Mouse (Mus musculus) heart, embryonic 10.5 days (tissue): ENCODE data around the gene Grm3. TPM values are rescaled to one million over a fixed set of nuclear protein-coding genes. Genes with fewer than 3 reads are reported as not detected.

Experiments used
- DNase-seq: peaks from one replicate; pipeline ENCODE4 v3.0.0-alpha.2; 2017; ENCODE audit warnings: low spot score
- H3K27ac ChIP-seq: fragments of 300-500 bp; sonication (generic); 2 replicates; pipeline ENCODE4 v1.5.1; 2016; ENCODE audit warnings: mild to moderate bottlenecking
- H3K27me3 ChIP-seq: fragments of 300-500 bp; sonication (generic); 2 replicates; pipeline ENCODE4 v1.6.1; 2016; ENCODE audit warnings: mild to moderate bottlenecking; ENCODE audit not compliant: poor library complexity, insufficient read depth, severe bottlenecking
- H3K36me3 ChIP-seq: fragments of 300-500 bp; sonication (generic); 2 replicates; pipeline ENCODE4 v1.6.1; 2016; ENCODE audit warnings: mild to moderate bottlenecking, moderate library complexity
- H3K4me1 ChIP-seq: fragments of 300-500 bp; sonication (generic); 2 replicates; pipeline ENCODE4 v1.6.1; 2016; ENCODE audit warnings: mild to moderate bottlenecking
- H3K4me3 ChIP-seq: fragments of 300-500 bp; sonication (generic); 2 replicates; pipeline ENCODE4 v1.5.1; 2016; ENCODE audit warnings: mild to moderate bottlenecking, moderate library complexity
- H3K9me3 ChIP-seq: fragments of 300-500 bp; sonication (generic); 2 replicates; pipeline ENCODE4 v1.6.1; 2016; ENCODE audit warnings: mild to moderate bottlenecking, moderate library complexity
- WGBS: fragments of 180-500 bp; shearing (Covaris S2); methylation state at CpG from one replicate; pipeline ENCODE4 v1.1.7; 2016; 5-methylcytosine and 5-hydroxymethylcytosine counted together
- polyA plus RNA-seq: library from polyadenylated mRNA; unstranded; fragments of >200 nt; fragmentation: Nextera tagmentation; extraction: Ambion mirVana; gene quantifications from 2 replicates; pipeline ENCODE4 v1.2.1, GENCODE M21; 2016

Gene Grm3
- polyA plus RNA-seq, 1 experiment from 2014 or later = 0.13 TPM

- Histone ChIP-seq H3K9me3 (no peaks in the 10 kb centered on the region), H3K27ac (no peak overlapping the region)
Observed at GRCm38 (mm10) chr5:9578571-9578970, 146.4 kb downstream of the Grm3 start.

GRCm38 (mm10) chr5:9570946-9571345 lies 154.0 kb downstream of the Grm3 start:
- 80% methylated on average over 6 of the region's 6 CpGs for WGBS
- H3K4me1 ChIP-seq = no peaks in the 10 kb centered on the region

More at GRCm38 (mm10) chr5:9578571-9578970, 146.4 kb downstream of the Grm3 start:
- Histone ChIP-seq H3K36me3 (no peaks in the 10 kb centered on the region), H3K4me1 (no peaks in the 10 kb centered on the region), H3K4me3 (no peak overlapping the region), H3K27me3 (no peaks in the 10 kb centered on the region)
- no peak for DNase-seq
- WGBS = 70% methylated on average over 2 of the region's 2 CpGs

GRCm38 (mm10) chr5:9557706-9558105 lies 167.3 kb downstream of the Grm3 start:
- WGBS = 62% methylated on average over 3 of the region's 3 CpGs
- H3K27ac ChIP-seq = no peak overlapping the region
- no peak for DNase-seq
- no peaks in the 10 kb centered on the region for H3K36me3 ChIP-seq
- no peaks in the 10 kb centered on the region for H3K9me3 ChIP-seq
- no peaks in the 10 kb centered on the region for H3K27me3 ChIP-seq
- H3K4me1 ChIP-seq = no peaks in the 10 kb centered on the region
- H3K4me3 ChIP-seq = no peak overlapping the region

More at GRCm38 (mm10) chr5:9570946-9571345, 154.0 kb downstream of the Grm3 start:
- Histone ChIP-seq H3K4me3 (no peak overlapping the region), H3K27me3 (no peaks in the 10 kb centered on the region), H3K9me3 (no peaks in the 10 kb centered on the region; the same call in 1 of the 2 replicates), H3K36me3 (no peaks in the 10 kb centered on the region), H3K27ac (no peak overlapping the region)
- no peak for DNase-seq

GRCm38 (mm10) chr5:9540822-9541557 lies 184.0 kb downstream of the Grm3 start:
- Histone ChIP-seq H3K4me1 (no peaks in the 10 kb centered on the region), H3K4me3 (no peak overlapping the region), H3K9me3 (no peaks in the 10 kb centered on the region), H3K27ac (no peak overlapping the region), H3K27me3 (no peaks in the 10 kb centered on the region), H3K36me3 (no peaks in the 10 kb centered on the region)
- WGBS = 36% methylated on average over 8 of the region's 8 CpGs
- DNase-seq = no peak

- H3K9me3 ChIP-seq = no peaks in the 10 kb centered on the region
- 78% methylated on average over 4 of the region's 4 CpGs for WGBS
Observed at GRCm38 (mm10) chr5:9525507-9525906, 199.5 kb downstream of the Grm3 start.

GRCm38 (mm10) chr5:9511027-9511426 lies 213.9 kb downstream of the Grm3 start:
- no peak for DNase-seq
- Histone ChIP-seq H3K4me3 (no peak overlapping the region), H3K4me1 (no peaks in the 10 kb centered on the region), H3K9me3 (no peaks in the 10 kb centered on the region), H3K36me3 (no peaks in the 10 kb centered on the region), H3K27me3 (no peaks in the 10 kb centered on the region), H3K27ac (no peak overlapping the region)
- 83% methylated on average over 1 of the region's 1 CpGs for WGBS

More at GRCm38 (mm10) chr5:9525507-9525906, 199.5 kb downstream of the Grm3 start:
- DNase-seq = no peak
- Histone ChIP-seq H3K4me1 (no peaks in the 10 kb centered on the region), H3K27ac (no peak overlapping the region), H3K4me3 (no peak overlapping the region), H3K27me3 (no peaks in the 10 kb centered on the region), H3K36me3 (no peaks in the 10 kb centered on the region)

- Histone ChIP-seq H3K27ac (no peak overlapping the region), H3K4me1 (no peaks in the 10 kb centered on the region), H3K27me3 (no peaks in the 10 kb centered on the region), H3K36me3 (no peaks in the 10 kb centered on the region), H3K9me3 (no peaks in the 10 kb centered on the region), H3K4me3 (no peak overlapping the region)
- 64% methylated on average over 4 of the region's 4 CpGs for WGBS
- DNase-seq = no peak
Observed at GRCm38 (mm10) chr5:9497235-9497634, 227.7 kb downstream of the Grm3 start.

- 16% methylated on average over 5 of the region's 5 CpGs for WGBS
- H3K27me3 ChIP-seq = no peaks in the 10 kb centered on the region
- H3K9me3 ChIP-seq = no peaks in the 10 kb centered on the region
- no peak for DNase-seq
- no peaks in the 10 kb centered on the region for H3K4me1 ChIP-seq
- H3K27ac ChIP-seq = no peak overlapping the region
- H3K4me3 ChIP-seq = no peak overlapping the region
- no peaks in the 10 kb centered on the region for H3K36me3 ChIP-seq
Observed at GRCm38 (mm10) chr5:9495456-9495855, 229.5 kb downstream of the Grm3 start.

- WGBS = 74% methylated on average over 3 of the region's 3 CpGs
- DNase-seq = no peak
Observed at GRCm38 (mm10) chr5:9477587-9477986, 247.4 kb downstream of the Grm3 start.

GRCm38 (mm10) chr5:9453298-9453697 lies 271.7 kb downstream of the Grm3 start:
- no peak overlapping the region for H3K4me3 ChIP-seq
- H3K4me1 ChIP-seq = no peaks in the 10 kb centered on the region
- 85% methylated on average over 2 of the region's 2 CpGs for WGBS
- H3K27ac ChIP-seq = no peak overlapping the region
- DNase-seq = no peak
- H3K36me3 ChIP-seq = no peaks in the 10 kb centered on the region
- no peaks in the 10 kb centered on the region for H3K27me3 ChIP-seq
- H3K9me3 ChIP-seq = no peaks in the 10 kb centered on the region

More at GRCm38 (mm10) chr5:9477587-9477986, 247.4 kb downstream of the Grm3 start:
- Histone ChIP-seq H3K9me3 (no peaks in the 10 kb centered on the region), H3K4me1 (no peaks in the 10 kb centered on the region), H3K36me3 (no peaks in the 10 kb centered on the region), H3K27ac (no peak overlapping the region), H3K27me3 (no peaks in the 10 kb centered on the region), H3K4me3 (no peak overlapping the region)

- WGBS = 65% methylated on average over 5 of the region's 5 CpGs
- no peak for DNase-seq
- H3K9me3 ChIP-seq = no peaks in the 10 kb centered on the region
- H3K4me1 ChIP-seq = no peaks in the 10 kb centered on the region
- no peak overlapping the region for H3K27ac ChIP-seq
- H3K36me3 ChIP-seq = no peaks in the 10 kb centered on the region
- H3K27me3 ChIP-seq = no peaks in the 10 kb centered on the region
- no peak overlapping the region for H3K4me3 ChIP-seq
Observed at GRCm38 (mm10) chr5:9449570-9449969, 275.4 kb downstream of the Grm3 start.

- WGBS = 83% methylated on average over 6 of the region's 6 CpGs
- H3K36me3 ChIP-seq = no peaks in the 10 kb centered on the region
Observed at GRCm38 (mm10) chr5:9448931-9449330, 276.0 kb downstream of the Grm3 start.

GRCm38 (mm10) chr5:9446146-9446545 lies 278.8 kb downstream of the Grm3 start:
- Histone ChIP-seq H3K4me1 (no peaks in the 10 kb centered on the region), H3K27ac (no peak overlapping the region), H3K36me3 (no peaks in the 10 kb centered on the region), H3K9me3 (no peaks in the 10 kb centered on the region), H3K4me3 (no peak overlapping the region), H3K27me3 (no peaks in the 10 kb centered on the region)
- no peak for DNase-seq
- WGBS = 7% methylated on average over 1 of the region's 1 CpGs

More at GRCm38 (mm10) chr5:9448931-9449330, 276.0 kb downstream of the Grm3 start:
- no peak overlapping the region for H3K27ac ChIP-seq
- no peaks in the 10 kb centered on the region for H3K27me3 ChIP-seq
- H3K9me3 ChIP-seq = no peaks in the 10 kb centered on the region
- H3K4me1 ChIP-seq = no peaks in the 10 kb centered on the region
- H3K4me3 ChIP-seq = no peak overlapping the region
- no peak for DNase-seq
